Mouse (Mus musculus): ENCODE results near the gene Rbfox1. TPM values are rescaled to one million over a fixed set of nuclear protein-coding genes. Genes with fewer than 3 reads are reported as not detected.

The Rbfox1 gene
- polyA plus RNA-seq, 1 experiment: not detected

GRCm38 (mm10) chr16:6006996-6007395 is 121.8 kb downstream of the Rbfox1 start:
- H3K4me3 ChIP-seq (ENCODE audit: insufficient read depth, low read depth, low read length): no peak overlapping the region
- TF ChIP-seq POLR2A (IDR thresholded peaks at IDR 0.05; ENCODE audit: insufficient read depth, low read depth, low read length) (no peak), CTCF (IDR thresholded peaks at IDR 0.05; ENCODE audit: insufficient read depth, low read depth, low read length) (no peak)
- H3K4me1 ChIP-seq (ENCODE audit: control insufficient read depth, insufficient read depth, low read length): no peaks in the 10 kb centered on the region
- no peak overlapping the region for H3K27ac ChIP-seq (ENCODE audit: insufficient read depth, low read depth, low read length)

- Histone ChIP-seq H3K27ac (ENCODE audit: insufficient read depth, low read depth, low read length) (no peak overlapping the region), H3K4me1 (ENCODE audit: control insufficient read depth, insufficient read depth, low read length) (no peaks in the 10 kb centered on the region), H3K4me3 (ENCODE audit: insufficient read depth, low read depth, low read length) (no peak overlapping the region)
- TF ChIP-seq POLR2A (IDR thresholded peaks at IDR 0.05; ENCODE audit: insufficient read depth, low read depth, low read length) (no peak), CTCF (IDR thresholded peaks at IDR 0.05; ENCODE audit: insufficient read depth, low read depth, low read length) (no peak)
- 90% methylated on average over 3 of the region's 3 CpGs for WGBS
These were observed 127.7 kb downstream of the Rbfox1 start for GRCm38 (mm10) chr16:6012853-6013252.

GRCm38 (mm10) chr16:6018639-6019038 is 133.5 kb downstream of the Rbfox1 start:
- Histone ChIP-seq H3K4me1 (ENCODE audit: control insufficient read depth, insufficient read depth, low read length) (no peaks in the 10 kb centered on the region), H3K4me3 (ENCODE audit: insufficient read depth, low read depth, low read length) (no peak overlapping the region), H3K27ac (ENCODE audit: insufficient read depth, low read depth, low read length) (no peak overlapping the region)
- 31% methylated on average over 5 of the region's 5 CpGs for WGBS
- no peak for TF ChIP-seq CTCF (IDR thresholded peaks at IDR 0.05; ENCODE audit: insufficient read depth, low read depth, low read length)
- no peak for TF ChIP-seq POLR2A (IDR thresholded peaks at IDR 0.05; ENCODE audit: insufficient read depth, low read depth, low read length)

- WGBS: 54% methylated on average over 1 of the region's 1 CpGs
- H3K4me3 ChIP-seq (ENCODE audit: insufficient read depth, low read depth, low read length): no peak overlapping the region
- H3K4me1 ChIP-seq (ENCODE audit: control insufficient read depth, insufficient read depth, low read length): no peaks in the 10 kb centered on the region
- H3K27ac ChIP-seq (ENCODE audit: insufficient read depth, low read depth, low read length): no peak overlapping the region
- TF ChIP-seq POLR2A (IDR thresholded peaks at IDR 0.05; ENCODE audit: insufficient read depth, low read depth, low read length): no peak
- no peak for TF ChIP-seq CTCF (IDR thresholded peaks at IDR 0.05; ENCODE audit: insufficient read depth, low read depth, low read length)
These were observed 134.2 kb downstream of the Rbfox1 start for GRCm38 (mm10) chr16:6019361-6019760.

GRCm38 (mm10) chr16:6031280-6031679 is 146.1 kb downstream of the Rbfox1 start:
- Histone ChIP-seq H3K4me1 (ENCODE audit: control insufficient read depth, insufficient read depth, low read length) (peaks cover 3% of the 10 kb centered on the region), H3K4me3 (ENCODE audit: insufficient read depth, low read depth, low read length) (no peak overlapping the region), H3K27ac (ENCODE audit: insufficient read depth, low read depth, low read length) (no peak overlapping the region)
- WGBS: 72% methylated on average over 1 of the region's 1 CpGs
- TF ChIP-seq CTCF (IDR thresholded peaks at IDR 0.05; ENCODE audit: insufficient read depth, low read depth, low read length) (no peak), POLR2A (IDR thresholded peaks at IDR 0.05; ENCODE audit: insufficient read depth, low read depth, low read length) (no peak)

GRCm38 (mm10) chr16:6032563-6032962 is 147.4 kb downstream of the Rbfox1 start:
- 93% methylated on average over 7 of the region's 7 CpGs for WGBS
- peaks cover 3% of the 10 kb centered on the region for H3K4me1 ChIP-seq (ENCODE audit: control insufficient read depth, insufficient read depth, low read length)
- no peak overlapping the region for H3K27ac ChIP-seq (ENCODE audit: insufficient read depth, low read depth, low read length)
- no peak overlapping the region for H3K4me3 ChIP-seq (ENCODE audit: insufficient read depth, low read depth, low read length)
- TF ChIP-seq CTCF (IDR thresholded peaks at IDR 0.05; ENCODE audit: insufficient read depth, low read depth, low read length): no peak
- no peak for TF ChIP-seq POLR2A (IDR thresholded peaks at IDR 0.05; ENCODE audit: insufficient read depth, low read depth, low read length)

- WGBS: 94% methylated on average over 3 of the region's 3 CpGs
- no peak for TF ChIP-seq CTCF (IDR thresholded peaks at IDR 0.05; ENCODE audit: insufficient read depth, low read depth, low read length)
- no peak for TF ChIP-seq POLR2A (IDR thresholded peaks at IDR 0.05; ENCODE audit: insufficient read depth, low read depth, low read length)
- no peak overlapping the region for H3K4me3 ChIP-seq (ENCODE audit: insufficient read depth, low read depth, low read length)
- no peak overlapping the region for H3K27ac ChIP-seq (ENCODE audit: insufficient read depth, low read depth, low read length)
- H3K4me1 ChIP-seq (ENCODE audit: control insufficient read depth, insufficient read depth, low read length): peaks cover under 1% of the 10 kb centered on the region
These were observed 149.7 kb downstream of the Rbfox1 start for GRCm38 (mm10) chr16:6034876-6035275.

GRCm38 (mm10) chr16:6037009-6037408 is 151.9 kb downstream of the Rbfox1 start:
- no peak overlapping the region for H3K4me3 ChIP-seq (ENCODE audit: insufficient read depth, low read depth, low read length)
- H3K27ac ChIP-seq (ENCODE audit: insufficient read depth, low read depth, low read length): no peak overlapping the region
- H3K4me1 ChIP-seq (ENCODE audit: control insufficient read depth, insufficient read depth, low read length): no peaks in the 10 kb centered on the region
- 54% methylated on average over 7 of the region's 7 CpGs for WGBS
- TF ChIP-seq CTCF (IDR thresholded peaks at IDR 0.05; ENCODE audit: insufficient read depth, low read depth, low read length): no peak
- no peak for TF ChIP-seq POLR2A (IDR thresholded peaks at IDR 0.05; ENCODE audit: insufficient read depth, low read depth, low read length)

GRCm38 (mm10) chr16:6042766-6043165 is 157.6 kb downstream of the Rbfox1 start:
- H3K4me1 ChIP-seq (ENCODE audit: control insufficient read depth, insufficient read depth, low read length): no peaks in the 10 kb centered on the region
- TF ChIP-seq POLR2A (IDR thresholded peaks at IDR 0.05; ENCODE audit: insufficient read depth, low read depth, low read length) (no peak), CTCF (IDR thresholded peaks at IDR 0.05; ENCODE audit: insufficient read depth, low read depth, low read length) (no peak)
- 81% methylated on average over 3 of the region's 3 CpGs for WGBS
- H3K4me3 ChIP-seq (ENCODE audit: insufficient read depth, low read depth, low read length): no peak overlapping the region
- no peak overlapping the region for H3K27ac ChIP-seq (ENCODE audit: insufficient read depth, low read depth, low read length)

- H3K4me3 ChIP-seq (ENCODE audit: insufficient read depth, low read depth, low read length): no peak overlapping the region
- WGBS: 95% methylated on average over 1 of the region's 1 CpGs
- no peaks in the 10 kb centered on the region for H3K4me1 ChIP-seq (ENCODE audit: control insufficient read depth, insufficient read depth, low read length)
- TF ChIP-seq POLR2A (IDR thresholded peaks at IDR 0.05; ENCODE audit: insufficient read depth, low read depth, low read length) (no peak), CTCF (IDR thresholded peaks at IDR 0.05; ENCODE audit: insufficient read depth, low read depth, low read length) (no peak)
- no peak overlapping the region for H3K27ac ChIP-seq (ENCODE audit: insufficient read depth, low read depth, low read length)
These were observed 163.4 kb downstream of the Rbfox1 start for GRCm38 (mm10) chr16:6048601-6049000.

Measured in olfactory bulb, adult 2 months (tissue).